ENCODE assay signal across 23 mouse cellular contexts in the genomic region with DNA sequence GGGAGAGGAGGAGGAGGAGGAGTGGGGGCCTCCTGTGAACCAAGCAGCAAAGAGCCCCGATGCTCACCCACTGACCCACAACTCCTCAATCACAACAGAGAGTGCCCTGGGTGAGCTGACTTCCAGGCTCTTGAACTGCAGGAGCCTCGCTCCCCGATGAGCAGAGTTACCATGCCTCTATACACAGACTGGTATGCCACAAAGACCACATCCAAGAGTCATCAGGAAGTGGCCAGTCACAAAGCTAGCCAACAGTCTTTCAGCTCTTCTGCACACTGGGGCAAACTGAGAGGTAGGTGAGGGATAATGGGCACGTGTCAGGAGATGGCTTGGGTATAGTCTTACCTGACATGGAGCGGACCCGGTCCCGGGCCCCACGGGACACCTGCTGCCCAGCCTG. TPM values are rescaled to one million over a fixed set of nuclear protein-coding genes. Genes with fewer than 3 reads are reported as not detected.
"Had no signal": no experiment of that assay in that cellular context is flagged by ENCODE, and none has a peak within 500 bp of the region (broad histone marks: within the 10 kb centered on the region; RNA-seq: fewer than 3 reads in every experiment).

No protein-coding gene starts in this region.

- ATAC-seq: intestine, postnatal 0 days had no signal

- H3K4me3 ChIP-seq: layer of hippocampus, adult 2 months; liver, embryonic 13.5 days had no signal

- H3K9me3 ChIP-seq: liver, embryonic 13.5 days had no signal

- DNase-seq: kidney, adult 2 months; kidney, postnatal 25 days; layer of hippocampus, adult 9-11 months; liver, embryonic 13.5 days; lung, adult 2 months; lung, postnatal 14 days; lung, postnatal 4 days; midbrain, embryonic 14.5 days; right cerebral cortex, adult 18-20 months; right cerebral cortex, postnatal 14 days; right cerebral cortex, postnatal 4 days; thymus, adult 2 months; thymus, postnatal 25 days had no signal

- H3K27me3 ChIP-seq: liver, embryonic 13.5 days had no signal

- H3K4me2 ChIP-seq: liver, embryonic 13.5 days; midbrain, embryonic 11.5 days had no signal

RNA-seq across cellular contexts. Expression of gene Npw, which starts 54.3 kb away (rescaled TPM):
- total RNA-seq: liver, adult 2 months; megakaryocyte-erythroid progenitor cell, adult 5-6 weeks; midbrain, postnatal 0 days had no signal
- polyA plus RNA-seq: kidney, adult 2 months; kidney, embryonic 14.5 days; large intestine, adult 2 months; liver, adult 2 months; midbrain, embryonic 11.5 days; midbrain, embryonic 14.5 days; neural tube, embryonic 11.5 days; neural tube, embryonic 14.5 days had no signal
